Mouse (Mus musculus): ENCODE measurements at regions not wholly inside any gene's neighbourhood (a gene's known extent, or its start where the extent isn't known, plus 50 kb on each side); places are given as distances from the start of the nearest gene placed in this dataset.
A peak's percentile ranks its signal among the peaks of the same experiment; 100 is the strongest.

DNA sequence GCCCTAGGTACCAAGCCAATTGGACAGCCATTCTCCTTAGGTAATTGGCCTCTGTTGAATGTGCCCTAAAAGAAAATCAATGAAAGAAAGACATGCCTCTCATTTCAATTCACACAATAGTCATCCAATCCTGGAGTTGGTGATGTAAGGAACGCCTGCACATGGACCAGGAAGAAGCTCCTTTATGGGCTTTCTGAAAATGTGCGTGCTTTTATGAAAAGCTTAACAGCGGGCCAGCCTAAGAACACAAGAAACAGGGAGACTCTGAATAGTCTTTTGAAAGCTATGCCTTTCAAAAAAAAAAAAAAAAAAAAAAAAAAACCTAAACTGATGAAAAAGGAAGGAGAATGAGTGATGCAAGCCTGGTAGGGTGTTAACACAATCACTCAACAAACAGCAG lies 183.1 kb downstream of the Pcdh19 start:
- ATAC-seq (ENCODE audit: low FRiP score), result peak; percentile 81; the same call in 1 of the 2 replicates
- Histone ChIP-seq H3K9ac (no peak overlapping the region), H3K27ac (no peak overlapping the region), H3K4me2 (no peak overlapping the region), H3K4me1 (no peaks in the 10 kb centered on the region), H3K27me3 (peaks cover 3% of the 10 kb centered on the region; the same call in 1 of the 2 replicates), H3K4me3 (replicated peaks) (no peak overlapping the region), H3K9me3 (no peaks in the 10 kb centered on the region), H3K36me3 (replicated peaks) (no peaks in the 10 kb centered on the region)
- WGBS, result 38% methylated on average over 3 of the region's 3 CpGs

DNA sequence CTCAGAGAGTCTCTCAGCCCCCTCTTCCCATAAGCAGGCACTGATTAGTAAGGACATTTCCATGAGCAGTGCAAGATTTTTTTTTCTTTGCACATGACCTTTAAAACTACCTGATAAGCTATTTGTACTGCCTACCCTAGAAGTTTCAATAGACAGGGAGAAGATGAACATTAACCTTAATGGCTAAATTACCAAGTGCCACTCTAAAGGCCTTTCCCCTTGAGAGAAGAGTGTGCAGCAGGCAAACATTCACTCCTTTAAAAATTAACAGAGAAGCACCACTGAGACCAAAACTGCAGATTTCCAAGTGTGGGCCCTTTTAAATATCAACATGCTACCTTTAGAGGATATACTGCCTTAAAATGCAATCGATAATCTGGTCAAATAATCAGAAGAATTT lies 226.9 kb downstream of the Pcdh19 start:
- H3K9me3 ChIP-seq, result no peaks in the 10 kb centered on the region
- no peak overlapping the region for H3K9ac ChIP-seq
- H3K4me2 ChIP-seq, result no peak overlapping the region
- H3K27ac ChIP-seq, result no peak overlapping the region
- no peaks in the 10 kb centered on the region for H3K4me1 ChIP-seq
- H3K27me3 ChIP-seq, result no peaks in the 10 kb centered on the region
- H3K36me3 ChIP-seq (replicated peaks), result no peaks in the 10 kb centered on the region
- WGBS, result 94% methylated on average over 1 of the region's 1 CpGs
- no peak for ATAC-seq (ENCODE audit: low FRiP score)
- no peak overlapping the region for H3K4me3 ChIP-seq (replicated peaks)

DNA sequence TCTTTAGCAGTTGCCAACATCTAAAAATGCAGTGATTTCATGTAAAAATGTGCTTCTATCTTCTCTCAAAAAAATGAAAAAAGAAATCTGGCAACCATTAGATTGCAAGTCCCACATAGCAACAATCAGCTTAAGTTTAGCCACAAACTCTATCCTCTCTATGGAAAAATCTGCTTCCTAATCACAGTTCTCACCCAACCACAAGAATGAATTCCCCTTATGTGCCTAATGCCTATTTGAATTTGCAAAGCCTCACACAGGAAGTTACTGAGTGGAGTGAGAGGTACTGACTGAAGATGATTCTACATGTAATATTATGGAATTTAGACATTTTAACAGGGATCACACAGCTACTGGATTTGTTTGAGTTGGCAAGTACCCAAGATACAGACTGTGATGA lies 241.4 kb downstream of the Pcdh19 start:
- Histone ChIP-seq H3K9me3 (no peaks in the 10 kb centered on the region), H3K4me3 (replicated peaks) (no peak overlapping the region), H3K36me3 (replicated peaks) (no peaks in the 10 kb centered on the region), H3K4me1 (no peaks in the 10 kb centered on the region), H3K4me2 (no peak overlapping the region), H3K27me3 (no peaks in the 10 kb centered on the region), H3K9ac (no peak overlapping the region), H3K27ac (no peak overlapping the region)
- no peak for ATAC-seq (ENCODE audit: low FRiP score)

DNA sequence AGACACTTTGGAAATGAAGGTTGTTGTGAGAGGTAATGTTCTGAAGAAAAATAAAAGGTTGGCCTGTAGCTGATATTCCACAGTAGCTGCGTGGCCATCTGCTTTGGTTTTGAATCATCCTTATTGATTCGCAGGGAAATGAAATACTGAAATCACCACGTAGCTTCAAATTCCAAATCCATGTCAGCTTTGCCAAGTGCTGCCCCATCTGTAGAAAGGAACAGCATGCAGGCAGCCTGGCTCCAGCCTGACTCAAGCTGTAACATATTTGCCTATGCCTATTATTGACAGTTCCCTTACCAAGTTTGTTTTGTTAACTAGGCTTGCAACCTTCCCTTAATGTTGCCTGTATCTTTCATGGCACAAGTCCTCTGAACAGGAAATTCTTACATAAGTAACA lies 286.3 kb downstream of the Pcdh19 start:
- no peak overlapping the region for H3K27ac ChIP-seq
- H3K4me3 ChIP-seq (replicated peaks), result no peak overlapping the region
- H3K9ac ChIP-seq, result no peak overlapping the region
- 0 out of 2 replicates have a peak, but pooled peaks cover 2% of the 10 kb centered on the region for H3K27me3 ChIP-seq
- 87% methylated on average over 3 of the region's 3 CpGs for WGBS
- H3K36me3 ChIP-seq (replicated peaks), result no peaks in the 10 kb centered on the region
- no peak for ATAC-seq (ENCODE audit: low FRiP score)
- H3K9me3 ChIP-seq, result no peaks in the 10 kb centered on the region
- no peaks in the 10 kb centered on the region for H3K4me1 ChIP-seq
- H3K4me2 ChIP-seq, result no peak overlapping the region

DNA sequence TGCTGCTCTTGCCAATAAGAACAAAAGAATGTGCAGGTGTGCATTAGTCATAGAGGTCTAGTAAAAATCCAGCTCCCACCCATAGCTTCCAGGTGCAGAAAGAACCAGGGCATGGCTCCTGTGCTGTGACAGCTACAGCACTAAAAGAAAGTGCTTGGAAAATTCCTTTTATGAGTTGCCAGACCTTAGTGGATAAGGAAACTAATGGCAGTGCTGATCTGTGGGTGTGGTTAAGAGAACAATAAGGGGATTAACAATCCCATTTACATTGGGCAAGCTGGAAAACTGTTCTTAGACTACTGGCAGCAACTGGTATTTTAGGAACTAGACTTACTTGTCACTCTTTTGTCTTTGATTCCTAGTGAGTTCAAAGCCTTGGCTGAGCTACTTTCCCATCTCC lies 301.0 kb downstream of the Pcdh19 start:
- H3K4me3 ChIP-seq (replicated peaks), result no peak overlapping the region
- ATAC-seq (ENCODE audit: low FRiP score), result peak; percentile 53; the same call in 1 of the 2 replicates
- H3K4me2 ChIP-seq, result no peak overlapping the region
- H3K27me3 ChIP-seq, result no peaks in the 10 kb centered on the region
- H3K4me1 ChIP-seq, result no peaks in the 10 kb centered on the region
- H3K9ac ChIP-seq, result no peak overlapping the region
- no peaks in the 10 kb centered on the region for H3K36me3 ChIP-seq (replicated peaks)
- no peaks in the 10 kb centered on the region for H3K9me3 ChIP-seq
- no peak overlapping the region for H3K27ac ChIP-seq

DNA sequence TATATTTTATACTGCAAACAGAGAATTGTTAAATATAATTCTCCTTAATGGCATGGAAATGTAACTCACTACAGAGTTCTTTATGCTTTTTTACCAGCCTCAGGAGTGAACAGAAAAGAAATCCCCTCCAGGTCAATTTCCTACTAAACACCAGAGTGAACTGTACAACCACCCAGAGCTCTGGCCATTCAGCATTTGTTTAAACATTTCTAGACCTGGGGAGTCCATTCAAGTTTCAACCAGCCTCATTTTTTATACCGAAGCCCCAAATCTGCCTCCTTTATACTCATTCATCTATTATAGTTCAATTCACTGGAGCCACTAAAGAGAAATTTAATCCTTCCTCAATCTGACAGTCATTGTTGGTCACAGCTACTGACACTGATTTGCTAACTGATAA lies 314.8 kb downstream of the Pcdh19 start:
- Histone ChIP-seq H3K27ac (no peak overlapping the region), H3K9me3 (no peaks in the 10 kb centered on the region), H3K4me1 (no peaks in the 10 kb centered on the region), H3K4me2 (no peak overlapping the region), H3K36me3 (replicated peaks) (no peaks in the 10 kb centered on the region), H3K9ac (no peak overlapping the region), H3K27me3 (peaks cover 3% of the 10 kb centered on the region; the same call in 1 of the 2 replicates), H3K4me3 (replicated peaks) (no peak overlapping the region)
- 10% methylated on average over 1 of the region's 1 CpGs for WGBS
- no peak; the same call in 1 of the 2 replicates for ATAC-seq (ENCODE audit: low FRiP score)

DNA sequence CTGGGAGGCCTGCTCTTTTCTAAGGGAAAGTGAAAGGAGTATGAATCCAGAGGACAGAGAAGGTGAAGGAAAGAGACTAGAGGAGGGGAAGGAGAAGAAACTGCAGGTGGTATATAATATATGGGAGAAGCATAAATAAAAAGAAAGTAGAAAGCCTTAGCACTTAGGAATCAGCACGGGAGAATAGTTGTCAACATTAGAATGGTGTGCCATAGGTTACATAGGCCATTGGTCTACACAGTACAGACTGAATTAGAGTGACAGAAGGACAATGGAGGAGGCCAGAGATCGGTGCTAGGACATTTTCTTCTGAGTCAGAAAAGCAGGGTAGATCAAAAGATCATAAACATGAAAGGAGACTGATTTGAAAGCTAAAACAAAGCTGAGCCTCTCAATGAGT lies 315.7 kb downstream of the Pcdh19 start:
- no peak for ATAC-seq (ENCODE audit: low FRiP score)
- Histone ChIP-seq H3K27ac (no peak overlapping the region), H3K9me3 (no peaks in the 10 kb centered on the region), H3K9ac (no peak overlapping the region), H3K4me2 (no peak overlapping the region), H3K36me3 (replicated peaks) (no peaks in the 10 kb centered on the region), H3K27me3 (peaks cover 3% of the 10 kb centered on the region; the same call in 1 of the 2 replicates), H3K4me1 (no peaks in the 10 kb centered on the region), H3K4me3 (replicated peaks) (no peak overlapping the region)
- WGBS, result 21% methylated on average over 2 of the region's 2 CpGs

DNA sequence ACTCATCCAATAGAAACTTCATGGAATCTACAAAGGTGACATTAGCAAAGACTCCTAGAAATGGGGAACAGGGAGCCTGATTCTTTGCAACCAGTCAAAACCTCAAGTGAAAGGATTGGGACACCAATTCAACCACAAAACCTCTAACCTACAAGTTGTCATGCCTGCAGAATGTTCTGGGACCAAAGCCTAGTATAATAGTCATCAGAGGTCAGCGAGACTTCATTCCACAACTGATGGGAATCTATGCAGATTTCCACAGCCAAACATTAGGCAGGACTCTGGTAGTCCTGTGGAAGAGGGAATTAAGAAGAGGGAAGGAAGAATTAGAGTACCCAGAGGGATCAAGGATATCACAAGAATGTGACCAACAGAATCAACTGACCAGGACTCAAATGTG lies 316.4 kb downstream of the Pcdh19 start:
- Histone ChIP-seq H3K9ac (no peak overlapping the region), H3K36me3 (replicated peaks) (no peaks in the 10 kb centered on the region), H3K27me3 (peaks cover 3% of the 10 kb centered on the region; the same call in 1 of the 2 replicates), H3K9me3 (no peaks in the 10 kb centered on the region), H3K4me3 (replicated peaks) (no peak overlapping the region), H3K4me1 (no peaks in the 10 kb centered on the region), H3K27ac (no peak overlapping the region), H3K4me2 (no peak overlapping the region)
- WGBS, result 94% methylated on average over 1 of the region's 1 CpGs
- no peak for ATAC-seq (ENCODE audit: low FRiP score)

DNA sequence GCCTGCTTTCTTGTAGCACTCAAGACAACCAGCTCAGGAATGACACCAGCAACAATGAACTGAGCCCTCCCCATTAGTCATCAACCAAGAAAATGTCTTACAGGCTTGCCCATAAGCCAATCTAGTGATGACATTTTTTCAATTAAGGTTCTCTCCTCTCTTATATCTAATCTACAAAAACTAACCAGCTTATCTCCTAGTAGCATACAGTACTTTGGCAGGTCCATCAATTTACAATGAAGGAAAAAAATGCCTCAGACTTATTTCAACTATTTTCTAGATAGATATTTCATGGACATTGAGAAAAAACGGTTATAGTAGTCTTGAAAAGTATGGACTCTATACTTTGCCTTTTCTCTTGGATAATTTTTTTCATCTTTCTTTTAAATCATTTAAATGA lies 328.0 kb downstream of the Pcdh19 start:
- Histone ChIP-seq H3K4me3 (replicated peaks) (no peak overlapping the region), H3K36me3 (replicated peaks) (no peaks in the 10 kb centered on the region), H3K9ac (no peak overlapping the region), H3K27me3 (0 out of 2 replicates have a peak, but pooled peaks cover 3% of the 10 kb centered on the region), H3K4me1 (no peaks in the 10 kb centered on the region), H3K9me3 (no peaks in the 10 kb centered on the region), H3K27ac (no peak overlapping the region), H3K4me2 (no peak overlapping the region)
- WGBS, result 67% methylated on average over 1 of the region's 1 CpGs
- ATAC-seq (ENCODE audit: low FRiP score), result no peak
